Mouse (Mus musculus) kidney, adult 11 months (tissue): ENCODE data around the gene Dnaic1.
"Not testable (repeated sequence)": the region's sequence is repeated elsewhere in the genome, so short reads cannot be mapped to it uniquely, and the experiment has no call there.

ENCODE experiments used
- DNase-seq: peaks from one replicate; pipeline ENCODE4 v3.0.0; 2022

The Dnaic1 gene

GRCm38 (mm10) chr4:41671500-41671899, 101.9 kb downstream of the Dnaic1 start:
- no peak for DNase-seq

GRCm38 (mm10) chr4:41671963-41672480, 102.4 kb downstream of the Dnaic1 start:
- DNase-seq = no peak

GRCm38 (mm10) chr4:41672522-41672963, 103.0 kb downstream of the Dnaic1 start:
- DNase-seq = no peak

- no peak for DNase-seq
Measured at GRCm38 (mm10) chr4:41673186-41673585, 103.6 kb downstream of the Dnaic1 start.

- DNase-seq = no peak
Measured at GRCm38 (mm10) chr4:41676248-41677005, 106.9 kb downstream of the Dnaic1 start.

GRCm38 (mm10) chr4:41677006-41677629, 107.5 kb downstream of the Dnaic1 start:
- DNase-seq = peak; percentile 68

- DNase-seq = no peak
Measured at GRCm38 (mm10) chr4:41678863-41679262, 109.3 kb downstream of the Dnaic1 start.

- no peak for DNase-seq
Measured at GRCm38 (mm10) chr4:41679291-41679690, 109.7 kb downstream of the Dnaic1 start.

- DNase-seq = no peak
Measured at GRCm38 (mm10) chr4:41681176-41681575, 111.6 kb downstream of the Dnaic1 start.

- no peak for DNase-seq
Measured at GRCm38 (mm10) chr4:41681947-41682346, 112.4 kb downstream of the Dnaic1 start.

- DNase-seq = no peak
Measured at GRCm38 (mm10) chr4:41682789-41683188, 113.2 kb downstream of the Dnaic1 start.

GRCm38 (mm10) chr4:41683303-41683702, 113.7 kb downstream of the Dnaic1 start:
- DNase-seq = not testable (repeated sequence)

- DNase-seq = not testable (repeated sequence)
Measured at GRCm38 (mm10) chr4:41684131-41684930, 114.8 kb downstream of the Dnaic1 start.

- DNase-seq = not testable (repeated sequence)
Measured at GRCm38 (mm10) chr4:41684931-41685453, 115.4 kb downstream of the Dnaic1 start.

GRCm38 (mm10) chr4:41685882-41686492, 116.4 kb downstream of the Dnaic1 start:
- DNase-seq = not testable (repeated sequence)
